Mouse (Mus musculus) liver, embryonic 15.5 days (tissue): ENCODE results near the gene Rapgef6. TPM values are rescaled to one million over a fixed set of nuclear protein-coding genes. Genes with fewer than 3 reads are reported as not detected.

Source experiments
- ATAC-seq: fragments of 200-750 bp; cut with Nextera tagmentation; 2 replicates; pipeline ENCODE4 v1.8.0; 2017; ENCODE audit warnings: moderate number of reproducible peaks, mild to moderate bottlenecking, moderate library complexity; ENCODE audit not compliant: insufficient read depth
- H3K27ac ChIP-seq: fragments of 300-500 bp; sonication (generic); replicated peaks from 2 replicates; pipeline ENCODE4 v1.5.1; 2015; ENCODE audit warnings: mild to moderate bottlenecking, inconsistent platforms
- H3K27me3 ChIP-seq: fragments of 300-500 bp; sonication (generic); 2 replicates; pipeline ENCODE4 v1.6.1; 2015; ENCODE audit warnings: mild to moderate bottlenecking, inconsistent platforms
- H3K36me3 ChIP-seq: fragments of 300-500 bp; sonication (generic); replicated peaks from 2 replicates; pipeline ENCODE4 v1.6.1; 2015; ENCODE audit warnings: moderate library complexity, mild to moderate bottlenecking, inconsistent platforms
- H3K4me1 ChIP-seq: fragments of 300-500 bp; sonication (generic); replicated peaks from 2 replicates; pipeline ENCODE4 v1.6.1; 2015; ENCODE audit warnings: inconsistent platforms
- H3K4me2 ChIP-seq: fragments of 300-500 bp; sonication (generic); 2 replicates; pipeline ENCODE4 v1.6.1; 2015; ENCODE audit warnings: moderate library complexity, mild to moderate bottlenecking, inconsistent platforms
- H3K4me3 ChIP-seq: fragments of 300-500 bp; sonication (generic); replicated peaks from 2 replicates; pipeline ENCODE4 v1.5.1; 2015; ENCODE audit warnings: mild to moderate bottlenecking, inconsistent platforms
- H3K9ac ChIP-seq: fragments of 300-500 bp; sonication (generic); 2 replicates; pipeline ENCODE4 v1.6.1; 2015; ENCODE audit warnings: moderate library complexity, mild to moderate bottlenecking, inconsistent platforms
- H3K9me3 ChIP-seq: fragments of 300-500 bp; sonication (generic); replicated peaks from 2 replicates; pipeline ENCODE4 v1.6.1; 2016; ENCODE audit warnings: inconsistent platforms
- whole genome bisulfite sequencing: fragments of 180-500 bp; shearing (Covaris S2); methylation state at CpG from one replicate; pipeline ENCODE4 v1.1.7; 2015; ENCODE audit warnings: mixed read lengths; ENCODE audit not compliant: insufficient replicate concordance; 5-methylcytosine and 5-hydroxymethylcytosine counted together
- microRNA-seq: library from miRNA; unstranded; fragments of <30 nt; microRNA quantifications from one replicate; pipeline ENCODE4, GENCODE M21; 2016
- polyA plus RNA-seq: library from polyadenylated mRNA; unstranded; fragments of >200 nt; fragmentation: Nextera tagmentation; extraction: Ambion mirVana; gene quantifications from 2 replicates; pipeline ENCODE4 v1.2.1, GENCODE M21; 2015

Gene Rapgef6
- polyA plus RNA-seq, 1 experiment from 2014 or later, result 20.9 TPM

DNA sequence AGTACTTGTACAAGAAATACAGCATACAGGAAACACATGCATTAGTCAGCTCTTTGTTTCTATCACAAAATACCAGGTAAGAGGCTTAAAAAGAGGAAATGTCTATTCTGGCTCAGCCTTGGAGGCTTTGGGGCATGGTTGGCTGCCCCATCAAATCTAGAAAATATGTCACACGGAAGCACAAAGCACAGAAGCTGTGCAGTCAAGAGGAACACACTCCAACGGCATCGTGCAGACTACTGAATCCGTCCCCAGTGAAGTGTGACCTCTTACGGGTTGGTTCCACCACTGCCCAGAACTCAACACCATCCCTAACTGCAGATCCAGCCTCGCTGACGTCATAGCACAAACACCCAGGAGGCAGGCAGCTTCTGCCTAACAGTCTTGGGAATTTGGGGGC is 210.9 kb downstream of the Rapgef6 start:
- Histone ChIP-seq H3K9me3 (no peaks in the 10 kb centered on the region), H3K4me2 (no peak overlapping the region), H3K36me3 (peaks cover 8% of the 10 kb centered on the region; the same call in 1 of the 2 replicates), H3K9ac (no peak overlapping the region), H3K4me3 (no peak overlapping the region), H3K27me3 (no peaks in the 10 kb centered on the region), H3K4me1 (peaks cover 4% of the 10 kb centered on the region), H3K27ac (no peak overlapping the region)
- WGBS, result 61% methylated on average over 7 of the region's 7 CpGs
- ATAC-seq, result no peak

DNA sequence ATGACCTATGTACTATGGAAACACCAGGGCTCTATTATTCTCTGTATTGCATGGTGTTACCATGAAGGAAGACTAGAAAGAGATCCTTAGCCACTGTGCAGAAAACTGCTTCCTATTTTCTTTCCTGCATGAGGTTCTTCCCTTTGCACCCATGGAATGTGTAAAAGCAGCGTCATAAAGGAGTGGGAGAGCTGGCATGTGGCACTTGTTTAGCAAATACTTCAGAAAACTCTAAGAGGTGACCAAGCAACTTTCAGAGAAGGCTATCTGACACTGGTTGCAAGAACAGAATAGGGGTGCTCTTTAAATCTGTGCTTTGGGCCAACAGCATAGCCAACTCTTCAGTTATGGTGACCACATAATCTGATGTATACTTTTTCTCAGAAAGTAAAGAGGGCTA is 212.5 kb downstream of the Rapgef6 start:
- no peak for ATAC-seq
- H3K27ac ChIP-seq, result no peak overlapping the region

DNA sequence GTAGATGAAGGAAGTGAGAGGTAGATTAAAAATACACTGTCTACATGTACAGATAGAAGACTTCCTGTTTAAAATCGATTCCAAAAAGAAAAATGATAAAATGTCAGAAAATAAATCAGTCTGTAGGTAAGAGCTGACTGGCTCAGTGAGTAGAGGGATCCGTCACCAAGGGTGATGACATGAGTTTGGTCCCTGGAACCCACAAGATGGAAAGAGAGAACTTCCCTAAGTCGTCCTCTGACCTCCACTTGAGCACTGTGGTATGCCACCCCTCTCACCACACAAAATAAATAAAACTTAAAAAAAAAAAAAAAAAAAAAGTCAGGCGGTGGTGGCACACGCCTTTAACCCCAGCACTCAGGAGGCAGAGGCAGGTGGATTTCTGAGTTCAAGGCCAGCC is 214.3 kb downstream of the Rapgef6 start:
- ATAC-seq, result no peak
- Histone ChIP-seq H3K9ac (no peak overlapping the region), H3K9me3 (no peaks in the 10 kb centered on the region), H3K4me1 (peaks cover 9% of the 10 kb centered on the region), H3K36me3 (peaks cover 8% of the 10 kb centered on the region), H3K27ac (no peak overlapping the region), H3K4me2 (no peak overlapping the region), H3K4me3 (no peak overlapping the region), H3K27me3 (no peaks in the 10 kb centered on the region)
- 65% methylated on average over 5 of the region's 5 CpGs for WGBS

More for the DNA sequence above, 212.5 kb downstream of the Rapgef6 start:
- Histone ChIP-seq H3K9ac (no peak overlapping the region), H3K4me3 (no peak overlapping the region), H3K9me3 (no peaks in the 10 kb centered on the region), H3K4me1 (peaks cover 13% of the 10 kb centered on the region), H3K4me2 (no peak overlapping the region), H3K27me3 (no peaks in the 10 kb centered on the region), H3K36me3 (peaks cover 8% of the 10 kb centered on the region)
- 70% methylated on average over 1 of the region's 1 CpGs for WGBS

DNA sequence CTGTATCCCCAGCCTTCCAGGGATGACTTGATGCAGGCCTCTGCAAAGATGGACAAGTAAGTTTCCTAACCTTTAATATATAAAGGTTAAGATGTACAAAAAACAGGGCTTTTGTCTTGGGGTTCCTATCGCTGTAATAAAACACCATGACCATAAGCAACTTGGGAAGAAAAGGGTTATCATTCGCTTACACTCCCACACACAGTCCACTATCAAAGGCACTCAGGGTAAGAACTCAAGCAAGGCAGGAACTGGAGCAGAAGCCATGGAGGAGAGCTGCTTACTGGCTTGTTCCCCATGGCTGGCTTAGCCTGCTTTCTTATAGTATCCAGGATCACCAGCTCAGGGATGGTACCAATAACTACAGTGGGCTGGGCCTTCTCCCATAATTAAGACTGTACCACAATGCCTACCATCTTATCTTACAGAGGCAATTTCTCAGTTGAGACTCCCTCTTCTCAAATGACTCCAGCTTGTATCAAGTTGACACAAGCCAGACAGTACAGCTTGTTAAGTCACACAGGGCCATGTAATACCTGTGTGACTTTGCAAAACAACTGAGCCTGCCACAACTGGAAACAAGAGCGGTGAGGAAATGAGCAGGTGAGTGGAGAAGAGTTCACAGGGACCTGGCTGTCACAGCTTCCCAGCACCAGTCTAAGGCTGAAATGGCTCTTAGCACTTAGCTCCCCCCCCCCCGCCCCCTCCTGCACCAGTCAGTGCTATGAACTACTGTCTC is 216.5 kb downstream of the Rapgef6 start:
- no peak for ATAC-seq
- no peak overlapping the region for H3K27ac ChIP-seq
- peaks cover 9% of the 10 kb centered on the region for H3K4me1 ChIP-seq
- 70% methylated on average over 4 of the region's 4 CpGs for WGBS
- H3K9ac ChIP-seq, result no peak overlapping the region
- peaks cover 3% of the 10 kb centered on the region for H3K36me3 ChIP-seq
- no peaks in the 10 kb centered on the region for H3K27me3 ChIP-seq
- H3K9me3 ChIP-seq, result no peaks in the 10 kb centered on the region
- no peak overlapping the region for H3K4me2 ChIP-seq
- no peak overlapping the region for H3K4me3 ChIP-seq

DNA sequence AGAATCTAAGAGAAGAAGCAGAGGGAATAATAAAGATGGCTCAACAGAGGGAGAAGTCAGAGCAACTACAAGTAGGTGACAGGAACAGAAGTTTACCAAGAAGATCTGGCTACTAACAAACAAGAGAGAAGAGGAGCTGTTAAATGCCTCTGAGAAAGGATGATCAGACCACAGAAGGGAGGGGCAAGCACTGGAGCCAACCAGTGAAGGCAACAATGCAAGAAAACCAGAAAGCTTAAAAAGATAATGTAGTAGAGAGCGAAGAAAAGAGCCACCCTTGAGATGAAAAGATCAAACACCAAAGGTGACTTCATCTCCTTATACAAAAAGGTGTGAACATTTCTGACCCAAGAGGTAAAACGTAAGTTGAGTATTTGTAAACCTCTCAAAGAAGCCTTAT is 218.7 kb downstream of the Rapgef6 start:
- WGBS, result 62% methylated on average over 2 of the region's 2 CpGs
- H3K27me3 ChIP-seq, result no peaks in the 10 kb centered on the region
- peaks cover 9% of the 10 kb centered on the region for H3K4me1 ChIP-seq
- no peaks in the 10 kb centered on the region; the same call in 1 of the 2 replicates for H3K36me3 ChIP-seq
- no peak for ATAC-seq
- H3K4me2 ChIP-seq, result no peak overlapping the region
- no peak overlapping the region for H3K9ac ChIP-seq
- no peaks in the 10 kb centered on the region for H3K9me3 ChIP-seq
- H3K27ac ChIP-seq, result no peak overlapping the region
- no peak overlapping the region for H3K4me3 ChIP-seq

DNA sequence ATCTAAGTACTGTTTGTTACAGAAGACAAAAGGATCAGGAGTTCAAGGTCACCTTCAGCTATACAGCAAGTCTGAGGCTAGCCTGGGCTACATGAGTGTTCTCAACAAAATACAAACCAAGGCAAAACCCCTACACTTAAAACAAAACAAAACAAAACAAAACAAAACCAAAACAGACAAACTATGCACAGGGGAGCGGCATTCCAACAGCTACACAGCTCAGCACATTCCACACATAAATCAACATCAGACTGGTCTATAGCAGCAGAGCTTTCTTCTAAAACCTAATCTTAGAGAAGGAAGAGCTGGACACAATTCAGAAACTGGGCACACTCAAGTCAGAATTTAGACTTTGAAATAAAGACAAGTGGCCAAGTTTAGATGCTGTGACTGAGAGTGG is 221.6 kb downstream of the Rapgef6 start:
- 87% methylated on average over 1 of the region's 1 CpGs for whole genome bisulfite sequencing
- no peak overlapping the region for H3K4me3 ChIP-seq
- no peak for ATAC-seq

More for the DNA sequence above, 221.6 kb downstream of the Rapgef6 start:
- Histone ChIP-seq H3K9ac (no peak overlapping the region), H3K36me3 (peaks cover 5% of the 10 kb centered on the region; the same call in 1 of the 2 replicates), H3K27ac (no peak overlapping the region), H3K27me3 (no peaks in the 10 kb centered on the region), H3K9me3 (no peaks in the 10 kb centered on the region), H3K4me1 (peaks cover 3% of the 10 kb centered on the region; the same call in 1 of the 2 replicates), H3K4me2 (no peak overlapping the region)

Small RNAs within 50 kb of the gene (microRNA-seq; reads per million reads assigned to microRNA genes)
- not detected for gene Gm26116

Other genes starting within 250 kb of the Rapgef6 start
- 0.64 and 1.3 TPM in 2 replicates for gene Acsl6, start 219.0 kb upstream of the Rapgef6 start, polyA plus RNA-seq
- gene Meikin, start 152.2 kb upstream of the Rapgef6 start, polyA plus RNA-seq, result not detected in 2 replicates
- gene Fnip1, start 84.6 kb upstream of the Rapgef6 start, polyA plus RNA-seq, result 4.2 and 4.4 TPM in 2 replicates